Mouse (Mus musculus) liver (tissue): ENCODE measurements at regions not wholly inside any gene's neighbourhood (a gene's known extent, or its start where the extent isn't known, plus 50 kb on each side); places are given as distances from the start of the nearest gene placed in this dataset.

Source experiments
- DNase-seq: peaks from one replicate; pipeline ENCODE4 v3.0.0-alpha.2; 2020; ENCODE audit warnings: mixed read lengths

- DNase-seq = peak; percentile 5
These were observed 158.2 kb downstream of the Gm10295 start for GRCm38 (mm10) chr7:71193131-71193530.

- no peak for DNase-seq
These were observed 161.0 kb downstream of the Gm10295 start for GRCm38 (mm10) chr7:71190161-71190711.

- no peak for DNase-seq
These were observed 161.5 kb downstream of the Gm10295 start for GRCm38 (mm10) chr7:71189757-71190156.

GRCm38 (mm10) chr7:71188119-71188518, 163.2 kb downstream of the Gm10295 start:
- no peak for DNase-seq

- no peak for DNase-seq
These were observed 176.4 kb downstream of the Gm10295 start for GRCm38 (mm10) chr7:71174871-71175270.

GRCm38 (mm10) chr7:71139068-71139467, 212.2 kb downstream of the Gm10295 start:
- DNase-seq = no peak

- no peak for DNase-seq
These were observed 221.3 kb downstream of the Gm10295 start for GRCm38 (mm10) chr7:71129981-71130380.

- no peak for DNase-seq
These were observed 222.4 kb downstream of the Gm10295 start for GRCm38 (mm10) chr7:71128928-71129327.

GRCm38 (mm10) chr7:71121453-71121852, 229.8 kb downstream of the Gm10295 start:
- no peak for DNase-seq

GRCm38 (mm10) chr7:71120975-71121374, 230.3 kb downstream of the Gm10295 start:
- DNase-seq = no peak

GRCm38 (mm10) chr7:71119987-71120386, 231.3 kb downstream of the Gm10295 start:
- DNase-seq = no peak

GRCm38 (mm10) chr7:71107101-71107500, 244.2 kb downstream of the Gm10295 start:
- no peak for DNase-seq

GRCm38 (mm10) chr7:71100266-71100665, 251.0 kb downstream of the Gm10295 start:
- DNase-seq = no peak

GRCm38 (mm10) chr7:71098276-71098675, 253.0 kb downstream of the Gm10295 start:
- DNase-seq = no peak

- DNase-seq = peak; percentile 14
These were observed 257.9 kb downstream of the Gm10295 start for GRCm38 (mm10) chr7:71093301-71093939.

GRCm38 (mm10) chr7:71092825-71093224, 258.5 kb downstream of the Gm10295 start:
- DNase-seq = no peak

GRCm38 (mm10) chr7:71092301-71092700, 259.0 kb downstream of the Gm10295 start:
- no peak for DNase-seq

- no peak for DNase-seq
These were observed 286.6 kb downstream of the Gm10295 start for GRCm38 (mm10) chr7:71064446-71065391.

- DNase-seq = no peak
These were observed 300.5 kb downstream of the Gm10295 start for GRCm38 (mm10) chr7:71050825-71051224.

- DNase-seq = no peak
These were observed 304.1 kb downstream of the Gm10295 start for GRCm38 (mm10) chr7:71047201-71047600.

- no peak for DNase-seq
These were observed 304.7 kb downstream of the Gm10295 start for GRCm38 (mm10) chr7:71046596-71046995.

GRCm38 (mm10) chr7:71043789-71044188, 307.5 kb downstream of the Gm10295 start:
- DNase-seq = no peak

- DNase-seq = no peak
These were observed 308.2 kb downstream of the Gm10295 start for GRCm38 (mm10) chr7:71043128-71043527.

GRCm38 (mm10) chr7:71041388-71041787, 309.9 kb downstream of the Gm10295 start:
- DNase-seq = no peak
